Mouse (Mus musculus) embryonic facial prominence, embryonic 11.5 days (tissue): ENCODE measurements around the gene Vmn1r7. TPM values are rescaled to one million over a fixed set of nuclear protein-coding genes. Genes with fewer than 3 reads are reported as not detected.
"Not testable (repeated sequence)": the region's sequence is repeated elsewhere in the genome, so short reads cannot be mapped to it uniquely, and the experiment has no call there.

Experiments used
- ATAC-seq: fragments of 200-750 bp; cut with Nextera tagmentation; replicated peaks from 2 replicates; pipeline ENCODE4 v1.8.0; 2017; ENCODE audit warnings: low read depth; ENCODE audit not compliant: insufficient number of reproducible peaks, low FRiP score, low TSS enrichment
- DNase-seq: peaks from one replicate; pipeline ENCODE4 v3.0.0-alpha.2; 2015; ENCODE audit warnings: low spot score
- H3K27ac ChIP-seq: fragments of 300-500 bp; sonication (generic); replicated peaks from 2 replicates; pipeline ENCODE4 v1.5.1; 2014; ENCODE audit warnings: mild to moderate bottlenecking, low read depth, low read length, control low read depth
- H3K27me3 ChIP-seq: fragments of 300-500 bp; sonication (generic); 2 replicates; pipeline ENCODE4 v1.6.1; 2014; ENCODE audit warnings: mild to moderate bottlenecking, low read length, moderate library complexity, mixed read lengths; ENCODE audit not compliant: control insufficient read depth, insufficient read depth
- H3K36me3 ChIP-seq: fragments of 300-500 bp; sonication (generic); replicated peaks from 2 replicates; pipeline ENCODE4 v1.6.1; 2014; ENCODE audit warnings: low read depth, mild to moderate bottlenecking, low read length, moderate library complexity, mixed read lengths; ENCODE audit not compliant: control insufficient read depth, insufficient read depth
- H3K4me1 ChIP-seq: fragments of 300-500 bp; sonication (generic); 2 replicates; pipeline ENCODE4 v1.6.1; 2014; ENCODE audit warnings: low read length, mixed read lengths; ENCODE audit not compliant: control insufficient read depth, insufficient read depth
- H3K4me2 ChIP-seq: fragments of 300-500 bp; sonication (generic); 2 replicates; pipeline ENCODE4 v1.6.1; 2014; ENCODE audit warnings: low read depth, mild to moderate bottlenecking, control low read depth, low read length, moderate library complexity
- H3K4me3 ChIP-seq: fragments of 300-500 bp; sonication (generic); 2 replicates; pipeline ENCODE4 v1.5.1; 2014; ENCODE audit warnings: low read depth, low read length, control low read depth
- H3K9ac ChIP-seq: fragments of 300-500 bp; sonication (generic); replicated peaks from 2 replicates; pipeline ENCODE4 v1.6.1; 2014; ENCODE audit warnings: mild to moderate bottlenecking, control low read depth, low read length
- H3K9me3 ChIP-seq: fragments of 300-500 bp; sonication (generic); replicated peaks from 2 replicates; pipeline ENCODE4 v1.6.1; 2016; ENCODE audit warnings: mild to moderate bottlenecking, low read length, inconsistent platforms, mixed read lengths; ENCODE audit not compliant: control insufficient read depth
- WGBS: fragments of 180-500 bp; shearing (Covaris S2); extraction: QIAGEN DNeasy Blood & Tissue Kit; methylation state at CpG from one replicate; pipeline ENCODE4 v1.1.7; 2014; 5-methylcytosine and 5-hydroxymethylcytosine counted together
- polyA plus RNA-seq: library from polyadenylated mRNA; unstranded; fragments of >200 nt; fragmentation: Nextera tagmentation; extraction: Ambion mirVana; gene quantifications from 2 replicates; pipeline ENCODE4 v1.2.1, GENCODE M21; 2014

The Vmn1r7 gene
- polyA plus RNA-seq = not detected in 2 replicates

DNA sequence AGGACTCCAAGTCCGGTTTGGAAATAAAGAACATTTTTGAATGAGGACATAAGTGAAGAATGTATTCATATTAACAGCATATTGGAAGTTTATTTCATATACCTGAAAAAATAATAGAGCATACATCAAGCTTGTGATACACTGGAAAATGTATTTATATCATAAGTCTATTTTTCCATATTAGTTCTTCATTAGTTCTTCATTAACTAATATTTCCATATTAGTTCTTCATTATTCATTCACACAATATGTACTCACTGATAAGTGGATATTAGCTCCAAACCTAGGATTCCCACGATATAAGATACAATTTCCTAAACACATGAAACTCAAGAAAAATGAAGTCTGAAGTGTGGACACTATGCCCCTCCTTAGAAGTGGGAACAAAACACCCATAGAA lies at the start of gene Vmn1r7:
Gene Vmn1r7, minus strand, starts transcription at position 101 of the 400 bp plus-strand sequence.
- H3K36me3 ChIP-seq, H3K9ac ChIP-seq, H3K27ac ChIP-seq, H3K4me3 ChIP-seq, DNase-seq, H3K4me2 ChIP-seq, H3K27me3 ChIP-seq, H3K4me1 ChIP-seq, H3K9me3 ChIP-seq, ATAC-seq: not testable (repeated sequence)
- 87% methylated on average over 2 of the region's 2 CpGs for WGBS

GRCm38 (mm10) chr6:57066487-57066886 lies 41.4 kb upstream of the Vmn1r7 start, which contains the start of gene Vmn1r9:
Gene Vmn1r9, plus strand, starts transcription at chr6:57066787.
- no peak within 1 kb of the TSS for H3K9ac ChIP-seq
- H3K9me3 ChIP-seq = no peaks in the 10 kb centered on the region
- ATAC-seq = no peak
- H3K36me3 ChIP-seq = no peaks in the 10 kb centered on the region
- no peak for DNase-seq
- no peak within 1 kb of the TSS for H3K4me2 ChIP-seq
- H3K27ac ChIP-seq = no peak within 1 kb of the TSS
- no peak within 1 kb of the TSS for H3K4me3 ChIP-seq
- 84% methylated on average over 2 of the region's 2 CpGs for WGBS
- no peaks in the 10 kb centered on the region for H3K27me3 ChIP-seq
- no peaks in the 10 kb centered on the region for H3K4me1 ChIP-seq

GRCm38 (mm10) chr6:57063730-57064129 lies 38.6 kb upstream of the Vmn1r7 start:
- Histone ChIP-seq H3K9me3 (no peaks in the 10 kb centered on the region), H3K36me3 (no peaks in the 10 kb centered on the region), H3K4me1 (no peaks in the 10 kb centered on the region), H3K27me3 (no peaks in the 10 kb centered on the region), H3K9ac (no peak overlapping the region), H3K4me3 (no peak overlapping the region), H3K4me2 (no peak overlapping the region), H3K27ac (no peak overlapping the region)
- DNase-seq = no peak
- ATAC-seq = no peak

DNA sequence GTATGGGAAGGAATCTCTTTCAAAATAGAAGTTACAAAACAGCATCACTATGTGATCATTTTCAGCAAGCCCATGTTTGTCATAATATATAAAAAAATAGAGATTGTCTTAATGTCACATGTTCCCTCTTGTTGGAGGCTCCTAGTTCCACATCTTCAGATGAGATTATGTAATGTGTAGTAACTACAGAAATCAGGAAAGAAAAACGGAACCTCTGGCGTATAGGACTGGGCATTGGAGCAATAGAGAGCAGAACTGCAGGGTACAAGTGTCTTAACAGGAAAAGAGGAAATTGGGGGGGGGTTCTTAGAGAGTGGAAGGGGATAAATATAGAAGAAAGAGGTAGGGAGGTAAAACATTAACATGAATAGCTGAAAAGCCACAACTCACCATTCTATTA lies 9.6 kb upstream of the Vmn1r7 start:
- Histone ChIP-seq H3K4me2 (no peak overlapping the region), H3K36me3 (no peaks in the 10 kb centered on the region), H3K27me3 (no peaks in the 10 kb centered on the region), H3K9ac (no peak overlapping the region), H3K4me1 (no peaks in the 10 kb centered on the region), H3K27ac (no peak overlapping the region), H3K9me3 (no peaks in the 10 kb centered on the region), H3K4me3 (no peak overlapping the region)
- no peak for ATAC-seq
- no peak for DNase-seq
- WGBS = 90% methylated on average over 2 of the region's 2 CpGs

DNA sequence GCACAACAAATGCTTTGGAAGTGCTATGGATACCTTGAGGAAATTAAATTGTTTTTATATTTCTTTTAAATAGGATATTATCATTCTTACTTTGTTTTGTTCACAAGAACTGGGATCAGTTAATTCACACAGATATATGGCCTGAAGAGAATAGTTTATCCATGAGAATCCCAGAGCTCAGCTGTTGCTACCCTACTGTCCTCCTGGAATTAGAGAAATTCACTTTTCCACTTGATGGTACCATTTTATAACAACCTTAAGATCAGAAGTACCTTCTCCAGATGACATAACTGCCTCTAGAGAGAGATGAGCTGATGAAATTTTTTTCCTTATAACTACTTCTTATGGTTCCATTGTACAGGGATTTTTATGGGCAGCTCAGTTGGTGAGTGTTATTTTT lies 6.9 kb upstream of the Vmn1r7 start, which contains the start of gene Vmn1r8:
Gene Vmn1r8, plus strand, starts transcription at position 301 of the 400 bp plus-strand sequence.
- Histone ChIP-seq H3K4me3 (no peak within 1 kb of the TSS), H3K4me1 (no peaks in the 10 kb centered on the region), H3K9ac (no peak within 1 kb of the TSS), H3K27me3 (no peaks in the 10 kb centered on the region), H3K27ac (no peak within 1 kb of the TSS), H3K36me3 (no peaks in the 10 kb centered on the region), H3K4me2 (no peak within 1 kb of the TSS), H3K9me3 (no peaks in the 10 kb centered on the region)
- DNase-seq (no peak), ATAC-seq (no peak)

- no peak within 1 kb of the TSS for H3K4me2 ChIP-seq
- no peak within 1 kb of the TSS for H3K27ac ChIP-seq
- H3K27me3 ChIP-seq = no peaks in the 10 kb centered on the region
- H3K9me3 ChIP-seq = no peaks in the 10 kb centered on the region
- DNase-seq (no peak), ATAC-seq (no peak)
- WGBS = 84% methylated on average over 2 of the region's 2 CpGs
- H3K9ac ChIP-seq = no peak within 1 kb of the TSS
- H3K4me3 ChIP-seq = no peak within 1 kb of the TSS
- no peaks in the 10 kb centered on the region for H3K4me1 ChIP-seq
- H3K36me3 ChIP-seq = no peaks in the 10 kb centered on the region
Observed at GRCm38 (mm10) chr6:56996943-56997342, 28.2 kb downstream of the Vmn1r7 start, which contains the start of gene Vmn1r6. Gene Vmn1r6, plus strand, starts transcription at chr6:56997243.

Other genes with a start within 250 kb of the Vmn1r7 start
- gene Kbtbd2, start 227.5 kb downstream of the Vmn1r7 start, polyA plus RNA-seq = 33.6 and 35.0 TPM in 2 replicates
- gene Fkbp9, start 193.3 kb downstream of the Vmn1r7 start, polyA plus RNA-seq = 82.1 and 86.9 TPM in 2 replicates
- gene Nt5c3, start 101.4 kb downstream of the Vmn1r7 start, polyA plus RNA-seq = 80.5 and 85.2 TPM in 2 replicates
- 0.29 and 0.49 TPM in 2 replicates for gene Vmn1r4, start 101.3 kb downstream of the Vmn1r7 start, polyA plus RNA-seq
- 0.06 TPM in 1 of 2 replicates, not detected in the other for gene Vmn1r5, start 55.1 kb downstream of the Vmn1r7 start, polyA plus RNA-seq
- gene Vmn1r6, start 28.1 kb downstream of the Vmn1r7 start, polyA plus RNA-seq = not detected in 2 replicates
- not detected in 2 replicates for gene Vmn1r8, start 7.0 kb upstream of the Vmn1r7 start, polyA plus RNA-seq
- not detected in 2 replicates for gene Vmn1r9, start 41.5 kb upstream of the Vmn1r7 start, polyA plus RNA-seq
- gene Vmn1r10, start 84.1 kb upstream of the Vmn1r7 start, polyA plus RNA-seq = not detected in 2 replicates
- not detected in 2 replicates for gene Vmn1r11, start 108.1 kb upstream of the Vmn1r7 start, polyA plus RNA-seq
- not detected in 2 replicates for gene Vmn1r12, start 131.6 kb upstream of the Vmn1r7 start, polyA plus RNA-seq
- not detected in 2 replicates for gene Vmn1r13, start 178.0 kb upstream of the Vmn1r7 start, polyA plus RNA-seq
- not detected in 2 replicates for gene Vmn1r14, start 206.4 kb upstream of the Vmn1r7 start, polyA plus RNA-seq
- gene Vmn1r15, start 232.6 kb upstream of the Vmn1r7 start, polyA plus RNA-seq = not detected in 2 replicates